Mouse (Mus musculus): ENCODE measurements around the gene Adamts14. TPM values are rescaled to one million over a fixed set of nuclear protein-coding genes. Genes with fewer than 3 reads are reported as not detected.
A peak's percentile ranks its signal among the peaks of the same experiment; 100 is the strongest.

Adamts14 gene
- total RNA-seq, 2 experiments from 2014 or later: 0.14 to 0.23 TPM

DNA sequence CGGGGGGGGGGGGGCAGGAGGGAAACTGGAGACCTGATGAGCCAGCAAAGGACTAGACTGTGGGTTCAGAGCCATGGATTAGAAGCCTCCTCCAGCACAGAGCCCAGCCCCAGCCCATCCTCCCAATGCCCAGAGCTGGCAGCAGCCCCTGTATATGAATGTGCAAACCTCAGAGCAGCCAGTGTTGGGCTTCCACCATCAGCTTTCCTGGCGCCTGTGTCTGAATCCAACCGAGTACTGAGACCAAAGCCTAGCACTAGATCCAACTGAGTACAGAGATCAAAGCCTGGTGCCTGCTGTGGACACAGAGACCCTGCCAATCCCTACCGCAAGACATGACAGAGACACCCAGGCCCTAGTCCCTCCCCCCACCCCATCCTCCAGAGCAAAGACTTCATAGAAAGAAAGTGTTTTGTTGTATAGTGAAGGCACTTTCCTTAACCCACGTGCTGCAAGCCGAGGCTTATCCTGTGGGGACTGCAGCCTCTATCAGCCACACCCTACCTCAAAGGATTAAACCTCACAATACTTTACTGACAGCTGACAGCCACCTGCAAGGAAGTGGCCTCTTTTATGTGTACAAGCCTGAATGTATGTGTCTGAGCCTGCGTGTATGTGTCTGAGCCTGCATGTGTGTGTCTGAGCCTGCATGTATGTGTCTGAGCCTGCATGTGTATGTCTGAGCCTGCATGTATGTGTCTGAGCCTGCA is 40.2 kb downstream of the Adamts14 start:
- DNase-seq (ENCODE audit: low spot score in 2 of 2): no peak

DNA sequence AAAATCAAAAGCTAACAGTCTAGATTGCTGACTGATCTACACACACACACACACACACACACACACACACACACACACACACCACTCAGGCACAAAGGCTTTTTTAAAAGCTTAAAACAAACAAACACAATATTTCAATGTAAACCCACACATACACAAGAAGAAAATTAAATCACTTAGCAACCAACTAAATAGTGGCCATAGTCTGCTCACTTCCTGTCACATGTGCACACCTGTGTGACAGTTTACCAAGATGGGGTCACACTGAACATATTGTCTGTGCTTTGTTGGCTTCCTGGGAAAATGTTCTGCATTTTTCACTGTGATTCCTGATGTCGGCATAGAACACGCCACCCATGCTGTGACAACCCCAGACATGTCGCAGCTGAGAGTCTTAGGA is 41.5 kb downstream of the Adamts14 start:
- no peak for DNase-seq (ENCODE audit: low spot score in 2 of 2)

DNA sequence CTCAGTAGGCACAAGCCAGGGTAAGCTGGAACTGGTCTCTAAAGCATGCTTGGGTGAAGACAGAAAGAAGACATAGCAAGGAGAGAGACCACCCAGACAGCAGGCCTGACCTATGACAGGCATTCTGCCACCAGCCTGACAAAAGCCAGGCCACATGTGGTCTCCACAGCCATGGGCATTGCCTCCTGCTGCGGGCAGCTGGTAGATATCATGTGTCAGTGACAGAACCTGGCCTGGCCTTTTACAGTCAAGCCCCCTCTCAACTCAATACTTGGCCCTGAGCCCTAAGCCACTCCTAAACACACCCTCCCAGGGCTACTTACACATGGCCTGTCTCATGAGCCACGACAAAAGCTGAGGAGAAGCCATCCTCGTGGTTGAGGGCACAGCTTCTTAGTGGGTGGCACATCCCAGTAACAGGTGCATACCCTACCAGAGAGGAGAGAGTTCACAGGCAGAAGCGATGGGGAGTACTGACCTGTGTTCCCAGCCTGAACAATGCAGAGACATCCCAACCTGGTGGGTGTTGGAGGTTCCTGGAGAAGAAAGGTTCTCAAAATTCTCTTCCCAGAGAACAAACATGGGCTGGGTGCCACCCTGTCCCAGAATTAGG is 46.3 kb downstream of the Adamts14 start:
- no peak for DNase-seq (ENCODE audit: low spot score in 2 of 2)

DNA sequence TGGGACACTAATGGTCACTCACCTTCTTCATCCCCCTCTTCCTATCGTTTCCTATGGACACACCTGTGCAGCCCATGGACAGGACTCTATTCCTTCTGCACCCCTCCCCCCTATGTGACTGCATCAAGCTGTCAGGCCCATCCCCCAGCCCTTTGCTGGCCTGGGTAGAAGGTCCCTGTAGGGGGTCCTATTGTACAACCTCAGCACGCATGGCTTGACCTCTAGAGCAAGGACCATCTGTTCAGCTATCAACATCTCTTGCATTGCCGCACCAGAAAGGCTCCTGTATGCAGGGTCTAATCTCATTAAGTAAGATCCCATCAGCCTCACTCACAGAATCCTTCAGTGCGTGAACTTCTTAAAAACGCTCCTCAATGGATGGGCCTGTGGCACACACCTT is 47.5 kb downstream of the Adamts14 start:
- no peak for DNase-seq (ENCODE audit: low spot score in 2 of 2)

DNA sequence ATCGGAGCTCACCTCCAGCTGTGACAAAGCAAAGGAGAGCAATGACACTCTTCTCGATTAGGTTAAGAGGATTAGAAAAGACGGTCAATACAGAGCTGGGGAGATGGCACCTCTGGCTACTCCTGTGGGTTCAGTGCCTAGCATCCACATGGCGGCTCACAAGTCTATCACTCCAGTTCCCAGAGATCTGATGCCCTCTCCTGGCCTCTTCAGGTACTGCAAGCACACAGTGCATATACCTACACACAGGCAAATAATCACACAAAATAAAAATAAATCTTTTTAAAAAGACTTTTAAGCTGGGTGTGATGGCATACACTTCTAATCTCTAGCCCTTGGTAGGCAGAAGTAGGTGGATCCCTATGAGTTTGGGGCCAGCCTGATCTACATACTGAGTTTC is 53.9 kb downstream of the Adamts14 start:
- DNase-seq (ENCODE audit: low spot score in 2 of 2): no peak

DNA sequence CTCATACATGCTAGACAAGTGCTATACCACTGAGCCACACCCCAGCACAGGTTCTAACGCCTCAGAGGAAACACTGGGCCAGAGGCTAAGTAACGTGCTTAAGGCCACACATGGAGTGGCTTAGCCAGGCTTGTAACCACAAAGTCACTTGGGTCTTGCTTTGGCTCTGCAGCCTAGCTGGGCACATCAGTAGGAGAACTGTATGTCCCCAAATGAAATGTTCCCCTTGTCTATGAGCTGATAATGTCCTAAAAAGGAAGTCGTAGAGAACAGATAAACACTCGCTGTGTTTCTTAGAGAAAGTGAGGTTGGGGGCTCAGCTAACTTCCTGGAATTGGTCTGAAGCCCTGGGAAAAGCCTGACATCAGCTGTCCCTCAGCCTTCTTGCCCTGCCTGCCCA is 57.1 kb downstream of the Adamts14 start:
- DNase-seq (ENCODE audit: low spot score in 2 of 2): no peak

DNA sequence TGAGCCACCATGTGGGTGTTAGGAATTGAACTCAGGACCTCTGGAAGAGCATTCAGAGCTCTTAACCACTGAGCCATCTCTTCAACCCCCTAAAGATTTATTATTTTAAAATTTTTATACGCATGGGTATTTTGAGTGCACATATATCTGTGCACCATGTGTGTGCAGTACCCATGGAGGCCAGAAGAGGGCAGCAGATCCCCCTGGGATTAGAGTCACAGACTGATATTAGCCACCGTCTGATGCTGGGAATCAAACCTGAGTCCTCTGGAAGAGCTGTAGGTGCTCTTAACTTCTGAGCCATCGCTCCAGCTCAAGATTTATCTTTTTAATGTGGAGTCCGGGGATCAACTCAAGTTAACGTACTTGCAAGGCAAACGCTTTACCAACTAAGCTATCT is 57.6 kb downstream of the Adamts14 start:
- DNase-seq (ENCODE audit: low spot score in 2 of 2): no peak

DNA sequence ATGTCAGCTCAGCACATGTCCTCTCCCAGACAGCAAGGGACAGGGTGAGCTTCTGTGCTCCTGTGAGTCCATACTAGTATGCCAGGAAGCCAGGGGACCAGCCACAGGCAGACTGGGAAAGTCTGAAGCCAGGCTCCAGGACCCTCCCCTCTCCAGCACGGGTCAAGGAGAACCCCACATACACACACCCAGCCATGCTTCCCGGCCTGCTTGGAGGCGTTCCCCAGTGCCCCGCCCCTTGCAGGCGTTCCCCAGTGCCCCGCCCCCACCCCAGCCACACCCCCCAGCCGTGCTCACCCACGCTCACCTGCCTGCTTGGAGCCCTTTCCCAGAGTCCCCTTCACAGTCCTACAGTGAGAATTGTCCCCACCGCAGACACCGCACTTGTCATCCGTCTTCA is 60.4 kb downstream of the Adamts14 start:
- no peak for DNase-seq (ENCODE audit: low spot score in 2 of 2)

DNA sequence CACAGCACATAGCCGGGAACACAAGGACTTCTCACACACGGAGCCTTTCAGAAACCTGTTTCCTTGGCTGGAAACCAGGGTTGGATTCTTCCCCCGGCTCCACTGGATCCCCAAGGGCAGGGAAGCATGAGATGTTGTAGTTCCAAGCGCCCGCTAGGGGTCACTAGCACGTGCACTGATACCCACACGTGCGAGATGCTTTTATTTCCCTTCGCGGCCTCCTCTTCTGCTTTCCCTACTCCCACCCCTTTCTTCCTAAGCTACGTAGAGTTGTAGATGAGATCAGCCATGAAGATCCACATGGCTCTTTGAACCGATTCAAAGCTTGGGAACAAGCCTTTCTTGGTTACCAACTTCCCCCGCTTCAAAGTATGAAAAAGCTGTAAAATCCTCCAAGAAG is 61.5 kb downstream of the Adamts14 start:
- DNase-seq (ENCODE audit: low spot score in 2 of 2): peak; percentile 43 to 46

DNA sequence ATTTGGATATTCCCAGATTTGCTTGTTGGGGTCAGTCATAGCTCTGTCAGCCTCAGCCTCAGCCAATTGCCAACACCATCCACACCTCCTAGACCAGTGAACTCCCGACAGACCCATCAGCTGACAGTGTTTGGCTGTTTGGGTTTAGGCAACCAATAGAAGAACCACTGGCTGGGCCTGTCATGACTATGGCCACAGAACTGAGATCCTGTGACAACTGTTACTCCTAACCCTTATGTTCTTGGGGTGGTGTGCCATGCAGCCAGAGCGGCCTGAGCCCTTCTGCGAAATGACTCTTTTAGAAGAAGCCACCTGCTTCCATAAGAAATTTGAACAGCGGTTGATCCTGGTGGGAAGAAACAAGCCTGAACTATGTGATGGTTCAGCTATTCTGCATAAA is 62.1 kb downstream of the Adamts14 start:
- no peak for DNase-seq (ENCODE audit: low spot score in 2 of 2)

DNA sequence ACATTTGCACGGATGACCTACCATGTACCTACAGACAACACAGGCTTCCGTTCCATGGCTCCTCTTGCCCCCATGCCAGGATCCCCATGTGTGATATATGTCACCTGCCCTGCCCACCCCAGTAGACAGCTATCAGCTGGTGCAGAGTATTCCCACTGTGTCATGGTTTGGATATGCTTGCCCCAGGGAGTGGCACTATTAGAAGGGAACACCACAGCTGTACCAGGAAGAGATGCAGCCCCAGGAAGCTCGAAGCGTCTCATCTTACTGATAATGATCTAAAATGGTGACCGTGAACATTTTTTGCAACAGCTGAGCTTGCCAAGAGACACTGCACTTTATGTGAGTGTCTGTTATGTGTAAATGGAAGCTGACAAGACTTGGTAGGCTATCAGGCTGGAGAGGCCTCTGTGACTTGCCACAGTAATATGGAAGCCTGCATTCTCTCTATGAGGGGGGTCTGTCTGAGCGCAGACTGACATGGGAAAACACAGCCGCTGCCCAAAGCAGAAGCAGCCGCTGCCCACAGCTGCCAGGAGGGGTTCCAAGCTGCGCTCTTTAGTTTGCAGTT is 65.0 kb downstream of the Adamts14 start:
- no peak for DNase-seq (ENCODE audit: low spot score in 2 of 2)

DNA sequence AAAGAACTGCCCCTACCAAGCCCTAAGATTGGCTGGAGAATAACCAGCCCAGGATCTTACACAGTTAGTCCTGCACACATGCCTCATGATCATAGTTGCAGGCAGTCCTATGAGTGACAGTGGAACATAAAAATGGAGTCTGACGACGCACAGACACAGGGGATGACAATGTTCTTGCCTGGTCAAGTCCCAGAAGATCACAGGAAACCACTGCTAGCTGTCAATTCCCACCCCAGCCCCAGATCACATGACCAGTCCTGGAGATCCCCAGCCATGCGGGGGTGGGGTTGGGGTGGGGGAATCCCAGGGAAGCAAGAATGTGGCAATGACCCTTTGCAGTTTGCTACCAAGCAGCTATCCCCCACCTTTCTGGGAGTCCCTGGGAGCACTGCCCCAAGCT is 69.3 kb downstream of the Adamts14 start:
- DNase-seq (ENCODE audit: low spot score in 2 of 2): no peak

DNA sequence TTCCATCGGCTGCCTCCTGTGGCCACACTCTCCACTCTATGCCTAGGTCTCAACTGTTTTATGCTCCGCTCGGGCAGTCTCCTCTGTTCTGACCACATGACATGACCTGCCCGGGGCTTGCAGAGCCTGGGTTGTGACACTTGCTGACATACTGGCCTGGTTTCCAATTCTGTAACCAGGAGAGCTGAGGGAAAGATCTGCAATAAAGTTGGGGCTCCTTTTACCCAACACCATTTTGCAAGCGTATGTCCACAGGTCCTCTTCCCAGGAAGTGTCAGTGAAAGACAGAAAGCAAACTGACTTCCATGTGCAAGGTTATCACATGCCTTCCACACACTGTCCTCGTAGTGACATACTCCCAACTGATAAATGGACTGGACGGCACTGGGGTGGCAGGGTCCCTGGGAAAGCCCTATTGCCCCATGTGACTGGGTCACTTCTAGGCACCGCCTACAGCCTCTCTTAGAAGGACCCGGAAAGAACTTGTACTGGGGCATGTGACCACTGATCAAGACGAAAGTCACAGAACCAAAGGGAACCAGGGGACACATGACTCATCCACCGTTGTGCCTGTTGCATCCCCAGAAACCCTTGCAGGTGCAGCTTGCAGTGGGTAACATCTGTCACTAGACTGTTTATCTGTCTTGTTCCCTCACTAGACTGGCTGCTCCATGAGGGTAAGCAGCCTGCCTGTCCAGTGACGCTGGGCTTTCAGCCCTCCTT is 71.5 kb downstream of the Adamts14 start:
- DNase-seq (ENCODE audit: low spot score in 2 of 2): no peak

DNA sequence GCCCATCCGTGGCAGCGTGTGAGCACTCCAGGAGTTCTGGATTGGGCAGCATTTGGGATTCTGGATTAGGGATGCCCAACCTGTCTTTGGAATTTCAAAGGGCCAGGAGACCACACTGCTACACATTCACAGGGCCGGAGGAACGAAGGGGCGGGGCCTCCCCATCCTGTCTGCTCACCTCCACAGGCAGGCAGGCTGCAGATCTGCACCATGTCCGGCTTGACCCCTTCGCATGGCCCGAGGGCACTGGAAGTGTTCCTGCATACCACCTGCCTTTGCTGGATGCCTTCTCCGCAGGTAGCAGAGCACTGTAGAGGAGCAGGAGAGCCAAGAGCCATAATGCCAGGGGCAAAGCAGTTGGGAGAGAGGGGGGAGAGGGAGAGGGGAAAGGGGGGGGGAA is 72.2 kb downstream of the Adamts14 start:
- no peak for DNase-seq (ENCODE audit: low spot score in 2 of 2)

DNA sequence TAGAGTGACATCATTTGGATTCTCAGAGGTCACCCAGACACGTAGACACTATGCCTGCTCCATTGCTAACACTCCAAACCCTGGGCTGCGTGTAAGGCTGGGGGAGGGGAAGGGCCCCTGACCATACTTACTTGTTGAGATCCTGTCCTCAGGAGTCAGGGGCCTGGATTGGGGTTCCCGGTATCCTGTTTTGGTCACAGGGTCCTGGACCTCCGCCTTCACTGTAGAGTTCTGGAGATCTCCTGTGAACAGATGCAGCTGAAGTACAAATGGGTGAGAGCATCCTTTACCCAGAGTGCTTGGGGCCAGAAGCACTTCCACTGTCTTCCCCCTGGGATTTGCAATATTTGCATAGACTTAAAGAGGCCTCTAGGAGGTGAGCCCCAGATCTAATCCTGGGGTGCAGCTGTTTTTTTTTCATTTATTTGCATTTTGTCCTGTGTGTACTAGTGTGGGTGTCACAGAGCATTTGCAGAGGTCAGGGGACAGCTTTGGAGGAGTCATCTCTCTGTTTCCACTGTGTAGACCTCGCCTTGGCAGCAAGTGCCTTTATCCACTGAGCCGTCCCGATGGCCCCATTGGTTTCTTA is 72.9 kb downstream of the Adamts14 start:
- no peak for DNase-seq (ENCODE audit: low spot score in 2 of 2)

DNA sequence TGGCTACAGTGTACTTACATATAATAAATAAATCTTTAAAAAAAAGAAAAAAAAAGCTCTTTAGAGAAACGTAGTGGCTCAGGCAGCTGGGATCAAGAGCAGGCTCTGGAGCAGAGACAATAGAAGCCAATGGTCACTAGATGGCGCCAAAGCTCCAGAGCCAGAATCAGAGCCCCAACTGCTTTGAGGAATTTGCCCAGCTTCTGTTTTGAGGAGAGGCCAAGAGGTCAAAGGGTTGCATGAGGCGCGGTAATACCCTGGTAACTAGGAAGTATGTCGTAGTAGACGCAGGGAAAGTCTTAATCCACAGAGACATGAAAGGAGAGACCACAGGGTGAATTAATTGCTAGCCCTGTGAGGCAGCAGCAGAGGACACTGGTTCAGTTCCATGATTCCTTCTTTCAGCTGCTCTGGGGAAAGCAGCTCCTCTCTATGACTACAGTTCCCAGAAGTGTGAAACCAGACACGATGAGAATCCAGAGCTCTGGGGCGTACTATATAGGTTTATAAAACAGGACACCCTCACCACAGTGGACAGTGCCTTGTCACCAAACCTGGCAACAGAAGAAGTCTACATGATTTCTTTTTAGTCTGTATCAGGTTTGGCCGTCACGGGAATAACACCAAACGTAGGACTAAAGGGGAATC is 73.5 kb downstream of the Adamts14 start:
- peak; percentile 68 to 75 for DNase-seq (ENCODE audit: low spot score in 2 of 2)

DNA sequence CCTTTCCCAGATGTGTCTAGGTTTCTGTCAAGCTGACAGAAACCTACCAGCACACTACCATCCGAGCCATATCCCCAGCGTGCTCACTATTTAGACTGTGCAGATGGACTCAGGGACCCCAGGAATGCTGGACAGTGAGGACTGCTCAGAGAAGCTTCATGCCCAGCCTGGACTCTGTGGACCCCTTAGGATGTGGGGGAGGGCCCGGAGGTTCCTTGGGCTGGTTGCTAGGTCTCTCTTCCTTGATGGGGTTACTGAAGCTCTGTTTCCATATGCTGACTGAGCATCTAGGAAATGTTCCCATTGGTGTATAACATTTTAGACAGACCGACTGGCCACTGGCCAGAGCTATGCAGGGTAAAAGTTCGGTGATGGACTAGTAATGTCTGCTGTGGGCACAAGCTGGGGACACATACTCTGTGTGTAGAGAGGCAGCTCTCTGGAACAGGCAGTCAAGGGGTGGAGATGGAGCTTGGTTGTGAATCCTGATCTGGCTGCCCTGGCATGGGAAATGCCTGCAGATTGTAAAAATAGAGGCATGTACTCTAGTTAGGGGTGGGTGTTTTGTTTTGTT is 77.4 kb downstream of the Adamts14 start:
- DNase-seq (ENCODE audit: low spot score in 2 of 2): no peak

DNA sequence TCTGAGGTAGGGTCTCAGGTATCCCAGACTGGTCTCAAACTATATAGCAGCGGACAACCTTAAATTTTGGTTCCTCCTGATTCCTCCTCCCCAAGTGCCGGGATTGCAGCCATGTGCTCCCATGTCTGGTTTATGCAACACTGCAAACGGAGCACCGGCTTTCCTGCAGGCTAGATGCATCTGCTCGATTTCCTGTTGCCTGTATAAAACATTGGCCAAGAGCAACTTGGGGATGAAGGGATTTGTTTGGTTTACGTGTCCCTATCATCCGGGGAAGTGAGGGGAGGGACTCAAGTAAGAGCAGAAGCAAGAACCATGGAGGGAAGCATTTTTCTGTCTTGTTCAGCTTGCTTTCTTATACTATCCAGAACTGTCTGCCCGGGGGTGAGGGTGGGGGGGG is 78.0 kb downstream of the Adamts14 start:
- DNase-seq (ENCODE audit: low spot score in 2 of 2): no peak

DNA sequence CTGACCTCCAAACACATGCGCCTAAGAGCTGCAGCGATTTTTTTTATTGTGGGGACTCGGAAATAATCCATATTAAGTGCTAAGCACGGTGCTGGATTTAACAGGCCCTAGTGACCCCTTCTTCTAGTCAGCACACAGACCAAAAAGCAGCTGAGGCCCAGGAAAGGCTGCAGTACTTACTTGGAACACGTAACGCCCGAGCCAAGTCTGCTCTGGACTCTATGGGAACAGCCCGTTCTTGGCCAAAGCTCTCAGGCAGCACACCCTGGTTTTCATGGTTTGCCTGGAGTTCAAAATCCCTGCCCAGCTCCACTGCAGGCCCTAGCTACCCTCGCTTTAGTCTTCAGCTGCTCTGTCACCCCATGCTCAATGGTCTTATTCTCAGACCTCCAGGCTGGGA is 78.6 kb downstream of the Adamts14 start:
- no peak for DNase-seq (ENCODE audit: low spot score in 2 of 2)

DNA sequence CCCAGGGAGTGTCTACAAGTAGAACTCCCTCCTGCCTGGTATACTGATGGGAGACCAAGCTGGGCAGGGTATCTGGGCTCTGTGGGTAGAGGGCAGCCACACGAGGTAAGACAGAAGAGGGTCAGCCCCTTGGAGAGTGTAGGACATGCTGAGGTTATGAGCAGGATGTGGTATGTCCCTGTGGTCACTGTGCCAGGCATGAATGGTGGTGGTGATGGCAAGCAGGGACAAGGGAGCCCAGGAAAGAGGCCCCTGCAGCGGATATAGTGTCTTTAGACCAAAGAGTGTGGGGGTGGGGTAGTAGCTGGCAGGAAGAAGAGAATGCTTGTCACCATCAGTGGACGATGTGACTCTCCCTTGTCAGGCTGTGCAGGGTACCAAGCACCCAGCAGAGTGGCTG is 85.2 kb downstream of the Adamts14 start:
- DNase-seq (ENCODE audit: low spot score in 2 of 2): no peak

DNA sequence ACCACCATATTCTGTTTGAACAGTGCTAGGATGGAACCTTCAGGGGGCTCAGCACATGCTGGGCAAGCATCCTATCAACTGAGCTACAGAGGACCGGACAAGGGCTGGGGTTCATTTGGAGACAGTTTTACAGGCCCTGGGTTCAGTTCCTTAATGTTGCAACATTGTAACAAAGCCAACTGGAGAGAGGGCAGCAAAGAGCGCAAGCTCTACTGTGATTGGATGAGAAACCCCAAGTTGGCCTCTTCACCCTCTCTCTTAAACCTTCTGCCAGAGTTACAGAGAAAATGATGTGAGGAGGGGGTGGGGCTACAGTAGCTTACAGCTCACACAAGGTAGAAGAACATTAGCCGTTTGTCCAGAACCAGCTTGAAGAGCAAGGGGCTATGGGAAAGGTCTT is 86.2 kb downstream of the Adamts14 start:
- DNase-seq (ENCODE audit: low spot score in 2 of 2): no peak
